Mouse (Mus musculus) erythroblast, embryonic 14.5 days (primary cell): ENCODE results near the gene Grk5.

Experiments
- GATA1 ChIP-seq: IDR thresholded peaks from 2 replicates; pipeline ENCODE4 v1.6.1; 2012; ENCODE audit warnings: low read length, inconsistent platforms, mixed read lengths
- TAL1 ChIP-seq: IDR thresholded peaks from 3 replicates; pipeline ENCODE4 v1.6.1; 2012; ENCODE audit warnings: low read length, inconsistent platforms, mixed read lengths

DNA sequence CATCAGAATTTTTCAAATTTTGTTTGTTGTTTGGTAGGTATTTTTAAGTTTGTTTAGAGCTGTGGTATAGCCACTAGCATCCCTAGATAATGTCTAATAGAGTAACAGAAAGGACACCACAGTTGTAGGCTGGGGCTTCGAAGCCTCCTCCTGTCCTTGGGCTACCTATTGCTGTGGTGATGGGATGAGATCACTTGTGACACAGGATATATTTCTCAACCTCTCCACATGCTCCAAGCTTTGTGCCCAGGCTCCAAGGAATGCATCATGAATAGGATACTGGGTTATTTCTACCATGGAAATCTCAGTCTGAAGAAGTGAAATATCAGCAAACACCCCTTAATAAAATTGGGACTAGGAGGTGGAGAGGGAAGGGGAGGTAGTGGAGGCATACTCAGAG is 198.2 kb downstream of the Grk5 start:
- TF ChIP-seq TAL1 (no peak), GATA1 (no peak)
